Mouse (Mus musculus) stomach, embryonic 15.5 days (tissue): ENCODE results near the gene Keg1. TPM values are rescaled to one million over a fixed set of nuclear protein-coding genes. Genes with fewer than 3 reads are reported as not detected.
A peak's percentile ranks its signal among the peaks of the same experiment; 100 is the strongest.
"Not testable (repeated sequence)": the region's sequence is repeated elsewhere in the genome, so short reads cannot be mapped to it uniquely, and the experiment has no call there.

Source experiments
- ATAC-seq: fragments of 200-750 bp; cut with Nextera tagmentation; 2 replicates; pipeline ENCODE4 v1.8.0; 2017; ENCODE audit warnings: low read depth, moderate number of reproducible peaks, moderate TSS enrichment; ENCODE audit not compliant: insufficient read depth, low FRiP score
- H3K27ac ChIP-seq: fragments of 300-500 bp; sonication (generic); 2 replicates; pipeline ENCODE4 v1.5.1; 2015; ENCODE audit warnings: mild to moderate bottlenecking, inconsistent platforms
- H3K27me3 ChIP-seq: fragments of 300-500 bp; sonication (generic); replicated peaks from 2 replicates; pipeline ENCODE4 v1.6.1; 2015; ENCODE audit warnings: inconsistent platforms
- H3K36me3 ChIP-seq: fragments of 300-500 bp; sonication (generic); 2 replicates; pipeline ENCODE4 v1.6.1; 2015; ENCODE audit warnings: inconsistent platforms
- H3K4me1 ChIP-seq: fragments of 300-500 bp; sonication (generic); 2 replicates; pipeline ENCODE4 v1.6.1; 2015; ENCODE audit warnings: inconsistent platforms
- H3K4me2 ChIP-seq: fragments of 300-500 bp; sonication (generic); 2 replicates; pipeline ENCODE4 v1.6.1; 2015; ENCODE audit warnings: mild to moderate bottlenecking, inconsistent platforms
- H3K4me3 ChIP-seq: fragments of 300-500 bp; sonication (generic); replicated peaks from 2 replicates; pipeline ENCODE4 v1.5.1; 2015; ENCODE audit warnings: inconsistent platforms
- H3K9ac ChIP-seq: fragments of 300-500 bp; sonication (generic); 2 replicates; pipeline ENCODE4 v1.6.1; 2015; ENCODE audit warnings: inconsistent platforms
- H3K9me3 ChIP-seq: fragments of 300-500 bp; sonication (generic); 2 replicates; pipeline ENCODE4 v1.6.1; 2016; ENCODE audit warnings: inconsistent platforms
- WGBS: fragments of 180-500 bp; shearing (Covaris S2); methylation state at CpG from one replicate; pipeline ENCODE4 v1.1.7; 2015; 5-methylcytosine and 5-hydroxymethylcytosine counted together
- polyA plus RNA-seq: library from polyadenylated mRNA; unstranded; fragments of >200 nt; fragmentation: Nextera tagmentation; extraction: Ambion mirVana; gene quantifications from 2 replicates; pipeline ENCODE4 v1.2.1, GENCODE M21; 2015

Keg1 gene
- polyA plus RNA-seq, 1 experiment from 2014 or later = 0.82 TPM

DNA sequence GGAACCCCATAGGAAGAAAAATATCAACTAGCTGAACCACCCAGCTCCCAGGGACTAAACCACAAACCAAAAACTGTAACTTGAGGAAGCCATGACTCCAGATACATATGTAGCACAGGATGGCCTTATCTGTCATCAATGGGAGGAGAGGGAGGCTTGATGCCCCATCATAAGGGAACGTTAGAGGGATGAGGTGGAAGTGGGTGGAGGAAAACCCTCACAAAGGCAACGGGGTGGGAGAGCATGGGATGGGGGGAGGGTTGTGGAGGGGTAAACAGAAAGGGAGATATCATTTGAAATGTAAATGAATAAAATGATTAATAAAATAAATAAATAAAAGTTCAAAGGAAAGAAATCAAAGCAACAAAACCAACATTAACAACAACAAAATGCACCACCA is 24.9 kb downstream of the Keg1 start:
- Histone ChIP-seq H3K9ac (no peak overlapping the region), H3K4me1 (no peaks in the 10 kb centered on the region), H3K27me3 (no peaks in the 10 kb centered on the region), H3K4me3 (no peak overlapping the region), H3K36me3 (no peaks in the 10 kb centered on the region), H3K9me3 (no peaks in the 10 kb centered on the region), H3K4me2 (no peak overlapping the region), H3K27ac (no peak overlapping the region)
- 66% methylated on average over 2 of the region's 2 CpGs for WGBS
- ATAC-seq = no peak

DNA sequence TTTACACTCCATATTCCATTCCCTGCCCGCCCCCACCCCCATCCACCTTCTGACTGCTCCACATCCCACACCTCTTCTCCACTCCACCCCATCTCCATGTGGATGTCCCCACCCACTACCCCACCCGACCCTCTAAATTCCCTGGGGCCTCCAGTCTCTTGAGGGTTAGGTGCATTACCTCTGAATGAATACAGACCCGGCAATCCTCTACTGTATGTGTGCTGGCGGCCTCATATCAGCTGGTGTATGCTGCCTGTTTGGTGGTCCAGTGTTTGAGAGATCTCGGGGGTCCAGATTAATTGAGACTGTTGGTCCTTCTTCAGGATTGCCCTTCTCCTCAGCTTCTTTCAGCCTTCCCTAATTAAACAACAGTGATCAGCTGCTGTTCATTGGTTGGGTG is 25.3 kb downstream of the Keg1 start:
- H3K27me3 ChIP-seq, H3K4me2 ChIP-seq, H3K4me3 ChIP-seq, H3K9me3 ChIP-seq, H3K36me3 ChIP-seq, H3K27ac ChIP-seq, ATAC-seq, H3K9ac ChIP-seq, H3K4me1 ChIP-seq: not testable (repeated sequence)
- WGBS = 85% methylated on average over 5 of the region's 5 CpGs

DNA sequence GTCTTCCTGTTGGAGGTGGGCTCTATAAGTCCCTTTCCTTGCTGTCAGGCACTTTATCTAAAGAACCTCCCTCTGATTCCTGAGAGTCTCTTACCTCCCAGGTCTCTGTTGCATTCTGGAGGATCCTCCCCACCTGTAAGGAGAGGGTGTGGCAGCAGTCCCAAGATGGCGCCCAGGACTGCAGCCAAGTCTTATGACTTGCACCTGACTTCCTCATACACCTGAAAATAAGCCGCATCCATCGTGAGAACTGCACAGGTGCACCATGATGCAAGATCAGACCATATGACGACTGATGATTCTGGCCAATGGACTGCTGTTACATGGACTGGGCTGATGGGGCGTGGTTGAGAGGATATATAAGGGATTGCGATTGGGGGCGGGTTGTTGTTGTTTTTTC is 26.0 kb downstream of the Keg1 start:
- H3K27ac ChIP-seq, H3K4me1 ChIP-seq, H3K27me3 ChIP-seq, ATAC-seq, H3K9ac ChIP-seq, H3K9me3 ChIP-seq, H3K4me2 ChIP-seq, H3K4me3 ChIP-seq, H3K36me3 ChIP-seq: not testable (repeated sequence)
- WGBS = 87% methylated on average over 7 of the region's 7 CpGs

DNA sequence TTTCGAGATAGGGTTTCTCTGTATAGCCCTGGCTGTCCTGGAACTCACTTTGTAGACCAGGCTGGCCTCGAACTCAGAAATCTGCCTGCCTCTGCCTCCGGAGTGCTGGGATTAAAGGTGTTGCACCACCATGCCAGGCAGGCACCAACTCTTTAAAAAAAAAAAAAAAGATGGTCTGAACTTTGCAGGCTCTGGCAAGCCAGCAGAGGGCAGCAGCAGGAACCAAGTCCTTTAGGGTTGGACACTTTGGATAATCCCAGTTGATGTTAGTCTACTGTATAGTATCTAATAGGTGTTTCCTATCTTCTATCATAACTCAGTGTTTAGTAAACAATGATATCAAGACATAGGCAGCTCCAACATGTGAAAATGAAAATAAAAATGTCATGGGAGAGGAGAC is 26.7 kb downstream of the Keg1 start:
- H3K36me3 ChIP-seq = no peaks in the 10 kb centered on the region
- no peak overlapping the region for H3K4me3 ChIP-seq
- H3K27me3 ChIP-seq = no peaks in the 10 kb centered on the region
- H3K4me1 ChIP-seq = no peaks in the 10 kb centered on the region
- ATAC-seq = no peak
- no peak overlapping the region for H3K4me2 ChIP-seq
- H3K27ac ChIP-seq = no peak overlapping the region
- WGBS = 67% methylated on average over 2 of the region's 3 CpGs
- H3K9me3 ChIP-seq = no peaks in the 10 kb centered on the region
- no peak overlapping the region for H3K9ac ChIP-seq

DNA sequence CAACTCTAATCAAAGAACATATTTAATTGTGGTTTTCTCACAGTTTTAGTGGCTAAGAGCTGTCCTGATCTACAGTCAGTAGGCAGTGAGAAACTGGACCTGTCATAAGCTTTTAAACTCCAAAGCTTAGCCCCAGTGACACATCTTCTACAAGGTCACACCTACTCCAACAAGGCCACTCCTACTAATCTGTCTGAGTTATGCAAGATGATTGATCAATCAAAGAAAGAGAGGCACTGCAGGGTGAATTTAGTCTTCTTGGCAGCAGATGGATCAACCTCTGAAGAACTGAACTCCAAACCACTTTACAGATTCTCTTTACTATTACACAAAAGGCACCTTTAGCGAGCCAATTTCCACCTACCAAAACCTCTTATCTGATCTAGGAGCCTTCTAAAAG is 30.3 kb downstream of the Keg1 start:
- 77% methylated on average over 1 of the region's 1 CpGs for WGBS
- Histone ChIP-seq H3K27ac (no peak overlapping the region), H3K27me3 (no peaks in the 10 kb centered on the region), H3K9ac (no peak overlapping the region), H3K4me2 (no peak overlapping the region), H3K36me3 (no peaks in the 10 kb centered on the region), H3K9me3 (no peaks in the 10 kb centered on the region), H3K4me1 (no peaks in the 10 kb centered on the region), H3K4me3 (no peak overlapping the region)
- ATAC-seq = no peak

DNA sequence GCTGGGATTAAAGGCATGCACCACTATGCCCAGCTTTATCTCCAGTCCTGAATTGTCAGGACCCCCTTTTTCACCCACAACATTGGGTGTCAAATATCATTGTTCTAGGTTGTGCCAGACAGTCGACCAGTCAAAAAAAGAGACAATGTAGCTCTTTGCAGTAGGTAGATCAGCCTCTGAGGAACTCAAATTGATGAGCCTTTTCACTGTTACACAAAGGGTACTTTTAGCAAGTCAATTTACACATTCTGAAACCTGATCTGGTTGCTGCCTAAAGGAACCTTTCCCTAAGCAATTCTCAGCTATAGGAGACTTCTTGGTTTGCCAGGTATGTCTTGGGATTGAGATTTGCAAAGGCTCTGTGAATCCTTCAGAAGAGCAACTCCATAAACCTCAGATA is 35.5 kb downstream of the Keg1 start:
- H3K9me3 ChIP-seq = no peaks in the 10 kb centered on the region
- no peaks in the 10 kb centered on the region for H3K4me1 ChIP-seq
- ATAC-seq = no peak
- no peak overlapping the region for H3K4me3 ChIP-seq
- no peaks in the 10 kb centered on the region for H3K36me3 ChIP-seq
- no peak overlapping the region for H3K9ac ChIP-seq
- H3K27me3 ChIP-seq = no peaks in the 10 kb centered on the region
- no peak overlapping the region for H3K4me2 ChIP-seq
- WGBS = 46% methylated on average over 1 of the region's 1 CpGs
- no peak overlapping the region for H3K27ac ChIP-seq

DNA sequence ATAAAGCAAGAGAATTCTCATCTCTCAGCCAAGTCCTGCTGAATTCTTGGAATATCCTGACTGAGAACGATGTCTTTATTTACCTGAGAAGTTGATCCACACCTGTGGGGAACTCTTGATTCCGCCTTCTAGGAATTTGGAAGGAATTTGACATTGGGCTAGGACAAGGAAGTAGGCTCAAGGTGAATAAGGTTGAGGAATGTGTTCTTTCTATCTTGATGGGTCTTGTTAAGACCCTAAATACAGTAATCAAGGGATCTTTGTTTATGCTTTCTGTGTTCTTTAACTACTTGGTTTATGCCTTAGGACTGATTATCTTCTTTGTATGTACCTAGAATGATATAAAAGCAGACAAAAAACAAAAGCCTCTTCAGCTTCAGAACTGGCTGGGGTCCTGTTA is 36.4 kb downstream of the Keg1 start:
- no peaks in the 10 kb centered on the region for H3K4me1 ChIP-seq
- H3K27ac ChIP-seq = no peak overlapping the region
- no peak for ATAC-seq
- H3K4me2 ChIP-seq = no peak overlapping the region
- H3K27me3 ChIP-seq = no peaks in the 10 kb centered on the region
- no peaks in the 10 kb centered on the region for H3K9me3 ChIP-seq
- no peak overlapping the region for H3K9ac ChIP-seq
- H3K4me3 ChIP-seq = no peak overlapping the region
- no peaks in the 10 kb centered on the region for H3K36me3 ChIP-seq
- 79% methylated on average over 2 of the region's 2 CpGs for WGBS

DNA sequence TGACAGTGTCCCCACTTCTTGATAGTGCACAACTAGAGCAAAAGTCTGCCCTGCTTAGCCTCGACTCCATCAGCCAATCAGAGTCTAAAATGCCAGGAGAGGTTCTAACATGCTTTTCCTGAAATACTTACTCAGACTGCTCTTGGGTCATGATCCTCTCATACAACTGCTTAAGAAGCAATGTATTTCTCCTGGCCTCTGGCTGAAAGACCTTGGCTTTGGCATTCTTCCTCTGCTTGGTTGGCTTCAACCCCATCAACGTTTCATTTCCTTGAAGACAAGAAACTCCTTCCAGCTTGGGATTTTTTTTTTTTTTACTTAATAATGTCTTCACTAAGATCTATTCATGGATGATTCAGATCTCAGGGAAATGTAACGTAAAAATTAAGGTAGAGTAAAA is 60.7 kb downstream of the Keg1 start:
- Histone ChIP-seq H3K4me2 (no peak overlapping the region), H3K36me3 (no peaks in the 10 kb centered on the region), H3K27me3 (no peaks in the 10 kb centered on the region), H3K9ac (no peak overlapping the region), H3K4me1 (no peaks in the 10 kb centered on the region), H3K9me3 (no peaks in the 10 kb centered on the region), H3K27ac (no peak overlapping the region), H3K4me3 (no peak overlapping the region)
- ATAC-seq = no peak
- WGBS = 72% methylated on average over 3 of the region's 3 CpGs

DNA sequence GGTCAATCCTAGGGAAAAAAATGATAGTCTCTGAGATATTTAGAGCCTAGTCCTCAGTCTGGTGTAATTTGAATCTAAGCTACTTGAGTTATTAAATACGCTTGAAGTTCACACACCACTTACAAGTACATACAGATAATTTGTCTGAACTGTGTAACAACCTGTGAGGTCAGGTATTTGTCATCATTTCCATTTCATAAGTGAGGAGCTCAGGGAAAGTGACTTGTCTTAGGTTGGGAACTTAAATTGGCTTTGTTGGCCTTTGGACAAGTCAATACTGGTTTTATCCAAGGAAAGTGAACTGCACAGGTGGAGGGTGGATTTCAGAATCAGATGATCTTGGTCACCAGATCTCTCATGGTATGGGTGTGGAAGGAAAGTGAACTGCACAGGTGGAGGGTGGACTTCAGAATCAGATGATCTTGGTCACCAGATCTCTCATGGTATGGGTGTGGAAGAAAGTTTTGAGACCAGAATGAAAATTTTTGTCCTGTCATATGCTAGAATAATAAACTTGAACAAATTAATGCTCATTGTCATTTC is 63.4 kb downstream of the Keg1 start:
- H3K9me3 ChIP-seq = no peaks in the 10 kb centered on the region
- no peak for ATAC-seq
- H3K4me1 ChIP-seq = no peaks in the 10 kb centered on the region
- H3K27me3 ChIP-seq = no peaks in the 10 kb centered on the region
- no peak overlapping the region for H3K4me3 ChIP-seq
- H3K27ac ChIP-seq = no peak overlapping the region
- no peak overlapping the region for H3K4me2 ChIP-seq
- H3K9ac ChIP-seq = no peak overlapping the region
- peaks cover 8% of the 10 kb centered on the region; the same call in 1 of the 2 replicates for H3K36me3 ChIP-seq
- 81% methylated on average over 1 of the region's 1 CpGs for WGBS

DNA sequence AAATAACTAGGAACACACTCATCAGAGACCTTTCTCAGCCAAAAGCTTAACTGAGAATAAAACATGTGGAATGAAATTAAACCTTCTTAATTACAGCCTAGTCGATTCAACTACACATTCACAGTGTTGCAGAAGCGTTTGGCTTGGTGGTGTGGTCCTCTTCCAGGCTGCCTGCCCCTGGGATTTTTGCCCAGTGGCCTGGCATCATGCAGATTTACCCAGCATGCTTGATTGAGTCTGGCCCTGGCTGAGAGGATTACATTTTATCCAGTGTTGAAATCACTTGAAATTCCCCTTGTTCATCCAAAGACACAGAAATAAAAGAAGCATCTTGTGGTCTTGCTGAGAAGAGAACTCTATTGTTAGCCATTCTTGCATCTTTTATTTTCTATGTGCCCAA is 64.1 kb downstream of the Keg1 start:
- 81% methylated on average over 2 of the region's 2 CpGs for WGBS
- Histone ChIP-seq H3K9ac (no peak overlapping the region), H3K4me2 (no peak overlapping the region), H3K36me3 (peaks cover 11% of the 10 kb centered on the region; the same call in 1 of the 2 replicates), H3K27ac (no peak overlapping the region), H3K4me3 (no peak overlapping the region), H3K27me3 (no peaks in the 10 kb centered on the region), H3K9me3 (no peaks in the 10 kb centered on the region), H3K4me1 (no peaks in the 10 kb centered on the region)
- ATAC-seq = no peak

DNA sequence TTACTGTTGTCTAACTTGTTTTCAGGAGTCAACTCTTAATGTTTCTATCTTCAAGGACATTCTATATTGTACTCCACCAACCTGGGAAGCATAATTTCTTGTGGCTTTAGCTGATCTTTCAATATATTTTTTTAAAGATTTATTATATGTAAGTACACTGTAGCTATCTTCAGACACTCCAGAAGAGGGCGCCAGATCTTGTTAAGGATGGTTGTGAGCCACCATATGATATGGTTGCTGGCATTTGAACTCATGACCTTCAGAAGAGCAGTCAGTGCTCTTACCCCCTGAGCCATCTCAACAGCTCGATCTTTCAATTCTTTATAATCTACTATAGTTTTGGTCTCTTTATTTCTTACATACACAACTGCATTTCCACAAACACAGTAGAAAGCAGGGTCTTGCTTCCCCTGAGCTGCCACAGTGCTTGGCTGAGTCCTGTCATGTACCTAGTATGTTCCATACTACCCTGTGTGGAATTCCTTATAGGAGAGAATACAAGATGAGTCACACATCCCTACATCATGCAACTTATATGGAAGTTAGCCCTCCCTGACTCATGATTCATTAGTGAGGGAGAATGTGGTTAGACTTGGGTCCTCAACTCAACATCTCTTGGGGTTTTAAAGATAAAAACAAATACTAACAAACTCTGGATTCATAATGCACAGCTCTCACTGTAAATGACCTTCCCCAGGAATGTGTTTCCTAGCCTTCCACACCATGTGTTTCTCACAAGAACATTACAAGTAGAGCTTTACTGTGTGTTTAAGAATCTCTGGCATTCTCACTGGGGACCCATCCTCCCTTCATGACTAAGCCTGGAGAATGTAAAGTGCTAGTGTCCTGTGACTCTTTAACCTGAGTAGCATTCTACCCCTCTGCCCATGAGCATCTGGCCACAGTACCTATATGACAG is 66.9 kb downstream of the Keg1 start:
- ATAC-seq = peak; percentile 22; the same call in 1 of the 2 replicates
- Histone ChIP-seq H3K27me3 (no peaks in the 10 kb centered on the region), H3K4me1 (no peaks in the 10 kb centered on the region), H3K9ac (no peak overlapping the region), H3K4me3 (no peak overlapping the region), H3K27ac (no peak overlapping the region), H3K4me2 (no peak overlapping the region), H3K9me3 (no peaks in the 10 kb centered on the region), H3K36me3 (peaks cover 15% of the 10 kb centered on the region)
- WGBS = 63% methylated on average over 2 of the region's 2 CpGs

DNA sequence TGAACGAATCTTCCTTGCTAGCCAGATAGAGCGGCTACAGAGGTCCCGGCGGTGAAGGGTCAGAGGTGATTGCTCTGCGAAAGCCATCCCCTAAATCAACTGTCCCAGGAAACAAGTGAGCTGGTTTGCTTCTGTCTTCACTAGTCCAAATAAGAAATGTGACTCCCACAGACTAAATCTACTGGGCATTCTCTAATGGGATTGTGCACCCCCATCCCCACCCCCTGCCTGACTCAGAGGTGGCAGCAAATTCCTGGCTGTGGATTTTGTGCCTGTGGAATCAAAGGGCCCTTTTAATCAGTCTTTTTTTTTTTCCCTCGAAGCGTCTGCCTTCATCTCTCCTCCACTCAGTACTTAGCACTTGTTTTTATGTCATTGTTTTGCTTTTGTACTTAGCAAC is 69.7 kb downstream of the Keg1 start, which contains the start of gene Cntf:
Gene Cntf (minus strand): TSS at position 325 of the 400 bp plus-strand sequence.
- Histone ChIP-seq H3K4me2 (no peak within 1 kb of the TSS), H3K27me3 (no peaks in the 10 kb centered on the region), H3K9me3 (no peaks in the 10 kb centered on the region), H3K27ac (no peak within 1 kb of the TSS), H3K36me3 (peaks cover 30% of the 10 kb centered on the region), H3K9ac (no peak within 1 kb of the TSS), H3K4me1 (no peaks in the 10 kb centered on the region), H3K4me3 (no peak within 1 kb of the TSS)
- ATAC-seq = no peak
- WGBS = 65% methylated on average over 7 of the region's 7 CpGs
